Mouse (Mus musculus): ENCODE data around the gene Ddx46.

GRCm38 (mm10) chr13:55715167-55715512 lies 80.3 kb downstream of the Ddx46 start:
- TF ChIP-seq CTCF (IDR thresholded peaks at IDR 0.05; ENCODE audit: borderline replicate concordance, insufficient read depth, low read length) (no peak), POLR2A (IDR thresholded peaks at IDR 0.05; ENCODE audit: low read depth, low read length) (no peak)

All from embryonic fibroblast, embryonic 13.5 days (primary cell).